Mouse (Mus musculus) C2C12 (cell line): Measurements from ENCODE around the gene BC049762.

Experiments
- CEBPB ChIP-seq: IDR thresholded peaks from one replicate; pipeline ENCODE4 v1.6.1; 2011; ENCODE audit warnings: low read depth, mild to moderate bottlenecking, control low read depth, moderate library complexity
- CTCF ChIP-seq: IDR thresholded peaks from one replicate; pipeline ENCODE4 v1.5.1; 2011; ENCODE audit not compliant: control insufficient read depth, insufficient read depth, insufficient read length
- FOSL1 ChIP-seq: IDR thresholded peaks from one replicate; pipeline ENCODE4 v1.8.0; 2011; ENCODE audit warnings: mild to moderate bottlenecking, low read length; ENCODE audit not compliant: poor library complexity, insufficient read depth, severe bottlenecking
- MAX ChIP-seq: IDR thresholded peaks from one replicate; pipeline ENCODE4 v1.6.1; 2011; ENCODE audit warnings: mild to moderate bottlenecking, control low read depth
- MYOD1 ChIP-seq: IDR thresholded peaks from one replicate; pipeline ENCODE4 v1.6.1; 2011; ENCODE audit warnings: low read depth; ENCODE audit not compliant: control insufficient read depth, insufficient read length
- MYOG ChIP-seq: IDR thresholded peaks from one replicate; pipeline ENCODE4 v1.6.1; 2011; ENCODE audit not compliant: control insufficient read depth, insufficient read length; ENCODE audit errors: extremely low read depth
- USF1 ChIP-seq: IDR thresholded peaks from one replicate; pipeline ENCODE4 v1.6.1; 2011; ENCODE audit warnings: low read depth, mild to moderate bottlenecking, control low read depth, moderate library complexity

- TF ChIP-seq CTCF, result no peak
- no peak for TF ChIP-seq USF1
- TF ChIP-seq CEBPB, result no peak
- TF ChIP-seq MYOG, result no peak
- TF ChIP-seq MAX, result no peak
- TF ChIP-seq MYOD1, result no peak
- TF ChIP-seq FOSL1, result no peak
Observed at GRCm38 (mm10) chr11:51211426-51211825, 51.4 kb downstream of the BC049762 start.
